Mouse (Mus musculus): ENCODE measurements around the gene Nfib.

The Nfib gene

DNA sequence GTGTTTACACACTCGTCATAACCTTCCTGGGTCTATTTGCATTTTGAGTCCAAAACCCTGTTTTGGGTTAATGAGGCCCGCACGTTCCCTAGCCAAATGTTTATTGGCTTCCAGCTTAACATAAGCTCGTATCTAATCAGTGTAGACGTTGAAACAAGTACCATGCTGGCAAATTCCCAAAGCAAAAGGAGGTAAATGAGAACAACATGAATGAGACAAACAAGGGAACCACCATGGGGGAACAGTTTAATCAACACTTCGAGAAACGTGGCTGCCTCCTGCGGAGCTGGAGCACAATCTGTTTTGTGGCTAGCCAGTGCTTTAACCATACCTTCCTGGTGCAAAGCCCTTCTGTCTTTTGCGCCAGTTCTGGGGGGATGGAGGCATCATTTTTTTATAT is 43.3 kb downstream of the Nfib start:
- TF ChIP-seq GATA4 (IDR thresholded peaks at IDR 0.05; ENCODE audit: insufficient replicate concordance, low read length) = no peak

DNA sequence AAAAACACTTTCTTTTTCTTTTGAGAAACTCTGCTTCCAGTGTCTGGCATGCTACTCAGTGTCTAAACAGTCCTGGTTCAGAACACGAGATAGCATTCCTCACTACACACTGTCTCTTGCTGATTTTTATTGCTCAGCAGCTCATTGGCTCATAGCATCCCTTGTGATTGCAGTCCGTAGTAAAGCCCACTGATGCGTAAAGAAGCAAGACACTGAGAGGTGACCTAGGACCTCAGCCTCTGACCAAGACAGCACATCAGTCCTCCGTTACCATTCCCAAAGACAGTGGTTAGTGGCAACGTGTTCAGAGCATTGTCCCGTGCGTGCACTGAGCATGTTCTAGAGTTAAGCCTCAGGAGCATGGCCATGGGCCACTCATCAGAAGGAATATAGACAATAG is 44.3 kb downstream of the Nfib start:
- TF ChIP-seq GATA4 (IDR thresholded peaks at IDR 0.05; ENCODE audit: insufficient replicate concordance, low read length) = no peak

DNA sequence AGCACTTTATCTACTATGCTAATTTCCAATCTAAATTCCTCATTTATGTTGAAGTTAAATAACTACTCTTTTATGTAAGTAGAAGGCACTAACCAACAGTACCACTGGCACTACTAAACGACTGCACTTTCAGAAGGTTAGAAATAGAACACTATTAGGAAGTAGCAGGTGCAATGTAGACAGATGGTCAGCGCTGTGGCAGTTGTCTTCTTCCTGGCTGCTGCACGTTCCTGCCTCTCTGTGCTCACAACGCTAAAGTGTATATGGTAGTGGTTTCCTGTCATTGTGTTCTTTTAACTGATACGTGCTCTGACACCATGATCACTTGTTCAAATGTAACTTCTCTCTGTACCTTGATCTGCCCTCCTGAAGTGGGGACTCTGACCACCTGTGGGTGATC is 59.9 kb downstream of the Nfib start:
- no peak for TF ChIP-seq GATA4 (IDR thresholded peaks at IDR 0.05; ENCODE audit: insufficient replicate concordance, low read length)

- no peak for TF ChIP-seq GATA4 (IDR thresholded peaks at IDR 0.05; ENCODE audit: insufficient replicate concordance, low read length)
Measured at GRCm38 (mm10) chr4:82644797-82645196, 60.8 kb downstream of the Nfib start.

DNA sequence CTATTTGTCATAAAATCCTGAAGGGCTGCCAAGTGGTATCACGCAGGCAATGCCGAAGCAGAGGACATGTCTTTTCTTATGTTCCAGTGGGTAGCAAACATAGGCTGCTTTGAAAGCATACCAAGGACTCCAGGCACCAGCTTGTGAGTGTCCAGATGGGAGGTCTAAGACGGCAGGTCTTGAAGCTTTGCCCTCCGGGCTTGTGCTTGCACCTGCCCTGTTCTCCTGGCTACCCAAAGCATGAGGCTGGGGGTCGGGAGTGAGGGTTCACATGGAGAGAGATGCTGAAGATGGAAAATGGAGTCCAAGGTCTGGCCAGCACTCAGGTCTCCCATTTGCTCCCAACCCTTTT is 61.8 kb downstream of the Nfib start:
- TF ChIP-seq GATA4 (IDR thresholded peaks at IDR 0.05; ENCODE audit: insufficient replicate concordance, low read length) = no peak

GRCm38 (mm10) chr4:82643022-82643733 is 62.4 kb downstream of the Nfib start:
- TF ChIP-seq GATA4 (IDR thresholded peaks at IDR 0.05; ENCODE audit: insufficient replicate concordance, low read length) = no peak

DNA sequence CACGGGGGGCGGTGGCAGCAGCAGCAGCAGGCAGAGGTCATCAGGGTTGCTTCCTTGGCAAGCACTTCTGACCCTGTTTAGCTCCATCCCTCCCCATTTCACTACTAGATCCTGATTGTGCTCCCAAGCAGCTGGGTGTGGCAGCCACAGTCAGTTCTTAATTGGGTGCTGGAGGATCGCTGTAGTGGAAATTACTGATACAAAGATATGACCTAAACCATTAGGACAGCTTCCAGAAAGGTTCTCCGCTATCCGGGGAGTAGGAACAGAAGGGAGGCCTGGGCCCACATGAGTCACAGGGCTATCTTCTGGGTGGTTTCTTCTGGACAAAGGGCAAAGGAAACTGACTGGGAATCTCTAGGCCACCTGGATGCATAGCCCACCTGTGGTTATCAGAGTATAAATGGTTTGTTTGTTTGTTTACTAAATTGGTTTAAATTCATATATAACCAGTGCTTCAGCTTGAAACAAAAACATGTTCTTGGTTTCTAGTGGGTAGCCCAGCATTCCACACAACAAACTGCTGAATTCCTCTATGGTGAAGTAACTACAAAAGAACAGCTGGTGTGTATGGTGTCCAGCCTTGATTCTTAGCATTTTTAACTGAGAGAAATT is 64.4 kb downstream of the Nfib start:
- no peak for TF ChIP-seq GATA4 (IDR thresholded peaks at IDR 0.05; ENCODE audit: insufficient replicate concordance, low read length)

DNA sequence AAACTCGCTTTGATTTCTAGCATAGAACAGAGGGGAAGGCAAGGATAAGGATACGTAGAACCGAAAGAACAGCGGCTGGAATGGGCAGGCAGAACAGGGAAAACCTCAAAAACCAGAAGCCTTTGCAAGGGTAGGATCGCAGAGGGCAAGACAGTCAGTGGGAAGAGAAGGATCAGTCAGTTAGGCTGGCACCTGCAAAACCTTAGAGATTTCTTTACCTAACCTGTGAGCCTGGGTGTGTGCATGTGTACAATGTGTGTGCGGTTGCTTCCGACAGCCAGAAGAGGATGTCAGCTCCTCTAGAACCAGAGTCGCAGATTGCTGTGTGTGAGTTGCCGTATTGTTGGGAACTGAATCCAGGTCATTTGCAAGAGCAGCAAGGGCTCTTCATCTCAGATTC is 67.3 kb downstream of the Nfib start:
- TF ChIP-seq GATA4 (IDR thresholded peaks at IDR 0.05; ENCODE audit: insufficient replicate concordance, low read length) = no peak

- no peak for TF ChIP-seq GATA4 (IDR thresholded peaks at IDR 0.05; ENCODE audit: insufficient replicate concordance, low read length)
Measured at GRCm38 (mm10) chr4:82637633-82638032, 67.9 kb downstream of the Nfib start.

DNA sequence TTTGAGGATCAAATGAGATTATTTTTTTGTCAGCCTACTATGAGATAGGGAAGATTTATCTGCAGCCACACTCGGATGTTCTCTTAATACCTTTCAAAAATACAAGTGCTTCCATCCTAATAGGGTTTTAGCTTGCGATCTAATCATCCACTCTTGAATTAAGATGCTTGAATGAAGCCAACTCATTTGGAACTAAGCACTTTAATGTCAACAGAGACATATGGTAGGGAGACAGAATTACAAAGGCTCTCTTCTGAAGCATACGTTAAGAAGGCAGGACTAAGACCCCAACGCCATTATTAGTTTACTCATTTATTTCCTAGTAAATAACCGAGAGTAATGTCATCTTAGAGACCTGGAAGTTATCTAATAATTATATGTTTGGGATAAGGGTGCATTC is 68.9 kb downstream of the Nfib start:
- no peak for TF ChIP-seq GATA4 (IDR thresholded peaks at IDR 0.05; ENCODE audit: insufficient replicate concordance, low read length)

- no peak for TF ChIP-seq GATA4 (IDR thresholded peaks at IDR 0.05; ENCODE audit: insufficient replicate concordance, low read length)
Measured at GRCm38 (mm10) chr4:82635881-82636280, 69.7 kb downstream of the Nfib start.

DNA sequence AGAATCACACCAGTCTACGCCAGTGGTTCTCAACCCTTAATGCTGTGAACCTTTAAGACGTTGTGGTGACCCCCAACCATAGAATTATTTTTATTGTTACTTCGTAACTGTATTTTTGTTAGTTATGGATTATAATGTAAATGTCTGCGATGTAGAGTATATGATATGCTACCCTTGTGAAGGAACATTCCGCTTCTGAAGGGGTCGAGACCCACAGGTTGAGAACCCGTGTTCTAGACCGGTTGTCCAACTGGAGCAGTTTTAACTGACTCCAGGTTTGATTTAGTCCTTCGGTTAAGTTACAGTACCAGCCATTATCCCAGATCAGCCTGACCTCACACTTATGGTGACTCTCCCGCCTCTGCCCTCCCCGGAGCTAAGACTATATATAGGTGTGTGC is 70.4 kb downstream of the Nfib start:
- TF ChIP-seq GATA4 (IDR thresholded peaks at IDR 0.05; ENCODE audit: insufficient replicate concordance, low read length) = no peak

GRCm38 (mm10) chr4:82634365-82634764 is 71.2 kb downstream of the Nfib start:
- no peak for TF ChIP-seq GATA4 (IDR thresholded peaks at IDR 0.05; ENCODE audit: insufficient replicate concordance, low read length)

- TF ChIP-seq GATA4 (IDR thresholded peaks at IDR 0.05; ENCODE audit: insufficient replicate concordance, low read length) = no peak
Measured at GRCm38 (mm10) chr4:82624285-82625045, 81.1 kb downstream of the Nfib start.

GRCm38 (mm10) chr4:82623835-82624234 is 81.7 kb downstream of the Nfib start:
- TF ChIP-seq GATA4 (IDR thresholded peaks at IDR 0.05; ENCODE audit: insufficient replicate concordance, low read length) = no peak

- TF ChIP-seq GATA4 (IDR thresholded peaks at IDR 0.05; ENCODE audit: insufficient replicate concordance, low read length) = no peak
Measured at GRCm38 (mm10) chr4:82623081-82623538, 82.4 kb downstream of the Nfib start.
